Mouse (Mus musculus) monocyte, adult 2 months (primary cell): ENCODE measurements around the gene Zscan21.

Source experiments
- DNase-seq, 2 experiments: peaks; one replicate each; pipeline ENCODE4 v3.0.0; 2022; ENCODE audit warnings: low spot score in 2 of 2, low read depth in 1 of 2

Zscan21 gene

GRCm38 (mm10) chr5:138117199-138118015 lies 704 bp downstream of the Zscan21 start:
- DNase-seq = no peak

- no peak for DNase-seq
Measured at GRCm38 (mm10) chr5:138118041-138118440, 1.3 kb downstream of the Zscan21 start.

DNA sequence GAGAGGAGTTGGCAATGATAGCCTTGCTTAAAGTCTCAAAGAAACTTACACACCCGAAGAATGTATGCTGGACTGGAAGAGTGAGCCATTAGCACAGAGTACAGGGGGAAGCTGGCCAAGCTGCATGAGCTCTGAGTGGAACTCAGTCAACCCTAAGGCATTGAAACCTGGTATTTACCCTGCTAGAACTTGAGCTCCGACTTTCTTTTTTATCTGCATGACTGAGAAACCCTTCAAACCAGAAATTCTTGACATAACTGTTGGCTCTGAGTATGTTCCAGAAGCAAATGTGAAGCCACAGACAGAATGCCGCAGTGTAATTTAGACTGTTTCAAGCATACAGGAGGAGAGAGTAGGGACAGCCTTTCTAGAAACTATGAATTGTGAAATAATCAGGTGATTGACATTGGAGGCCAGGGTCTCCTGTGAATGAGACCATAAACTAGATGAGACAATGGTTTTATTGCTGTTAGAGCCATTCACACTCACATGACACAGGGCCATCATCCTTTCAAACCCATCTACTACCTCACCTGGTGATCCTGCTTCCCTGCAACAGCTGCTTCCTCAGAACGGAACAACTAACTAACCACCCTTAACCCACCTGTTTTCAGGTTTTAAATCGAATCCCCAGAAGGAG lies 15.8 kb downstream of the Zscan21 start:
- DNase-seq = no peak

DNA sequence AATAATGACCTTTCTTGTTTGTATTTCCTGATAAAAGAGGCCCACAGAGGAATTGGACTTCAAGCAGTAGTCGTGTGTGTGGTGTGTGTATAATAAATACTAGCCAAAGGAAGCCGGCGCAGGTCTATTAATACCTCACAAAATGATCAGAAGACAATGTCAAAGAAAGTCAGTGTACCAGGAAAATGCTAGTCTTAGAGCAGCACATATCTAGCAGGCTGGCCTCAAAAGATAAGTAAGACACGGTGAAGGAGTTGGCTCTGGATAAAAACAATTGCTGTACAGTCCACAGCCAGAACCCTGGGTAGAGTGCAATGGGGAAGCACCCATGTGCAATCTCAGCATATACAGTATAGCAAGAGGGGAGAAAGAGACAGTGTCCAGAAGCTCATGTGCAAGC lies 20.6 kb downstream of the Zscan21 start:
- no peak for DNase-seq

DNA sequence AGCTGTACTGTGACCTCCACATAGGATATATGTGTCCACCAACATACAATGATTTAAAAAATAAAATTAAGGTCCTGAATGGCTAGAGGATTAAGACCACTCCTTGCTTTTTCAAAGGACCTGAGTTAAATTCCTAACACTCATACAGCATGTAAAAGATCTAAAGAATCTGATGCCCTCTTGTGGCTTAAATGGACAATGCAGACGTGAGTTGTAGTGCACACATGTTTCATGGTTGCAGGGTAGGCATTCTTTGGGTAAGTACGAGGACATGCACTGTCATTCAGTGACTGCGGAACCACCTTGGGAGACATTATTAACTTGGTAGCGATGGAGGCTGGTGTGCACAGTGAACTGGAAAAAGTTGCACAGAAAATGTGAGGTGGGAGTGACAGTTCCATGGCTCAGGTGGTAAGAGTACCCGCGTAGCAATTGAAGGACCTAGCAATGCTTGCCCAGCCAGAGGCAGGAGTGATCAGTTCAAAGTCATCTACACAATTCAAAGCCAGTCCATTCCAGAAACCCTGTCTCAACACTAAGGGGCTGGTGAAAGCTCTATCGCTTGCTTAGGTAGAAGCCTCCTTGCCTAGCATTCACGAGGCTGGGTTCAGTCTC lies 21.3 kb downstream of the Zscan21 start:
- DNase-seq = no peak

DNA sequence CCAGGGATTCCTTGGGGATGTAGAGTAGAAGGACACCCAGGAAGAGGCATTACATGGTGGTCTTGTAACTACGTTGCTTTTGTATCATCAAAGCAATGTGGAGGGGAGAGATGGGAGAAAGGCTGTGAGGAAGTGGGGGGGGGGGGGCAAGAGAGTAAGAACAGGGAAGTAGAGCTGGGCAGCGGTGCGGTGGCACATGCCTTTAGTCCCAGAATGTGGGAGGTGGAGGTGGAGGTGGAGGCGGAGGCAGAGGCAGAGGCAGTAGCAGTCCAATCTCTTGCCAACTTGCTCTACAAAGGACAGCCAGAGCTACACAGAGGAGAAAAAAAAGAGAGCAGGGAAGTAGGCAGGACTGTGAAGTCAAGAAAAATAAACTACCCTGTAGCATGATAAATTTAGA lies 21.9 kb downstream of the Zscan21 start:
- no peak for DNase-seq

GRCm38 (mm10) chr5:138154390-138154789 lies 37.7 kb downstream of the Zscan21 start:
- no peak for DNase-seq

DNA sequence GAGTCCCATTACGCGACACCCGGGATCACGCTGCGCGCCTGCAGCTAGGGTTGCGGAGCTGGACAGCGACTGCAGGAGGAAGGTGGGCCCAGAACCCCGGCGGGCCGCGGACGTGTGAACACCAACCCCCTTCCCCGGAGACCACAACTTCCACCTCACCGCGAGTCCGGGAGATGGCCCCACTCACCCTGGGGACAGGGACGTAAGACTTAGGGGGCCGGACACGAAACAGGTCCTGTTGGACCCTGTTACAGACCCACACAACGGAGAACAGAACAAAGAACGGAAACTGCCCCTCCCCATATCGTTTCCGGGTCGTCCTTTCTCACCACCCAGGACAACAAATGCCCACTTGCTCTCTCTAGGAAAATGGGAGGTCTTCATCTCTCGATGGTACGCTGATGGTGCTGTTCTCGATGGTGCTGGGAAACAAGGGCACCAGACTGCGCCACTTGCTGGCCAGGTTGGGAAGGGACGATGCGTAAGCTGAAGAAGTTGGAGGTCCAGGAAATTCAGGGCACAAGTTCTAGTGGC lies 38.8 kb downstream of the Zscan21 start, which contains the start of gene Zfp113:
Gene Zfp113 (minus strand): TSS at position 302 of the 534 bp plus-strand sequence.
- peak; percentile 58 to 62 for DNase-seq

- no peak for DNase-seq
Measured at GRCm38 (mm10) chr5:138160224-138160762, 43.6 kb downstream of the Zscan21 start.

DNA sequence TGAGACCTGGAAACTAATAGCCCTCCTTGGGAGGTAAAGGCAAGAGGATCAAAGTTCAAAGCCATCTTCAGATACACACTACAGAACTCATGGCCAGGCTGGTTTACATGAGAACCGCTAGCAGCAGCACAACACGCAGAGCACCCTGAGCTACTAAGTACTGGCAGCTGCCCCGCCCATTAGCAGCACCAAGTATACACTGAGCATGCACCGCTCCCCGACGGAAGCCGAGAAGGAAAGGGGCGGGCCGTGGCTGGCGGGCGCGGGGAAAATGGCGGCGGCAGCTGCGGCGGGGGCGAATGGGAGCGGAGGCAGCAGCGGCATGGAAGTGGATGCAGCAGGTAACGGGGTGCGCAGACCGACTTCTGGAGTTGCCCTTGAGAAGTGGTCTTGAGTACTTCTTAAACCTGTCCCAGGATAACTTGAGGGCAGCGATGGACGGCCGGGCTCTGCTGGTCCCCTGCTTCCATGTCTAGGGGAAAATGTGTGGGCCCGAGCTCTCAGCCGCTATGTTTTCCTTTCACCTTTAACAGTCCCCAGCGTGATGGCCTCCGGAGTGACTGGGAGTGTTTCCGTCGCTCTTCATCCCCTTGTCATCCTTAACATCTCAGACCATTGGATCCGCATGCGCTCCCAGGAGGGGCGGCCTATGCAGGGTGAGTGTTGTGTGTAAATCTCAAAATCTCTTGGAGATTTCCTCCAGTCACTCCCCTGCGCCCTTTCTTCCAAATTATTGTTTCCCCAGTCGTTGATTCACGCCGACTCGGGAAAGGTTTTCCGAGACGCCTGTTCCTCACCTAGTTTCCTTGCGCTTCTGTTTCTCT lies 44.4 kb downstream of the Zscan21 start, which contains the start of gene Cops6:
Gene Cops6 (plus strand): TSS at position 230 of the 824 bp plus-strand sequence.
- peak; percentile 76 to 88 for DNase-seq

DNA sequence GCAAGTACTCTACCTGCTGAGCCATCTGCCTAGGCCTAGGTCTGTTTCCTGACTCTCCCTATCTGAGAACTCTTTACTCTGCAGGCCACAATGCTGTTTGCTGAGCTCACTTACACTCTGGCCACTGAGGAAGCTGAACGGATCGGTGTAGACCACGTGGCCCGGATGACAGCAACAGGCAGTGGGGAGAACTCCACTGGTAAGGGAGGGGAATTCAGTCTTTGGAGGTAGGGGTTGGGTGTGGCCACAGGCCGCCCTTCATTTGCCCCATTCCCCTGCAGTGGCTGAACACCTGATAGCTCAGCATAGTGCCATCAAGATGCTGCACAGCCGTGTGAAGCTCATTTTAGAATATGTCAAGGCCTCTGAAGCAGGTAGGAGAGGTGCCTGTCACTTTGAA lies 46.3 kb downstream of the Zscan21 start:
- DNase-seq = no peak

GRCm38 (mm10) chr5:138163610-138164009 lies 46.9 kb downstream of the Zscan21 start:
- no peak for DNase-seq

DNA sequence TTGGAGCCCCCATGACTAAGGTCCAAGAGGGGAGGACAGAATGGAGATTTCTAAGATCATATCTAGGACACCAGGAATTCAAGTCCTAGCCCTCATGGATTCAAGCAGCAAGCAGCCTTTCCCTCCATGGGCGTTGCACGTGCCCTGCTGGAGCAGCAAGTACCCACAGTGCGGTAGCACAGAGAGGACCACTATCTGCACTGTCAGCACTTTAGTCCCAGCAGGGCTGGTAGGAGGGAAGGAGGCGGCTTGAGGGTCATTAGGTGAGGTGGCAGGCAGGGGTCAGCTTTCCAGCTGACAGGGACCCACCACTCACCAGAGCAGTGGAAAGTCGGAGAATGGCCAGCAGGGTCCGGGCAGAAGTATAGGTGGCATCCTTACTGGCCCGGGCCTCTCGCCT lies 48.9 kb downstream of the Zscan21 start:
- no peak for DNase-seq

DNA sequence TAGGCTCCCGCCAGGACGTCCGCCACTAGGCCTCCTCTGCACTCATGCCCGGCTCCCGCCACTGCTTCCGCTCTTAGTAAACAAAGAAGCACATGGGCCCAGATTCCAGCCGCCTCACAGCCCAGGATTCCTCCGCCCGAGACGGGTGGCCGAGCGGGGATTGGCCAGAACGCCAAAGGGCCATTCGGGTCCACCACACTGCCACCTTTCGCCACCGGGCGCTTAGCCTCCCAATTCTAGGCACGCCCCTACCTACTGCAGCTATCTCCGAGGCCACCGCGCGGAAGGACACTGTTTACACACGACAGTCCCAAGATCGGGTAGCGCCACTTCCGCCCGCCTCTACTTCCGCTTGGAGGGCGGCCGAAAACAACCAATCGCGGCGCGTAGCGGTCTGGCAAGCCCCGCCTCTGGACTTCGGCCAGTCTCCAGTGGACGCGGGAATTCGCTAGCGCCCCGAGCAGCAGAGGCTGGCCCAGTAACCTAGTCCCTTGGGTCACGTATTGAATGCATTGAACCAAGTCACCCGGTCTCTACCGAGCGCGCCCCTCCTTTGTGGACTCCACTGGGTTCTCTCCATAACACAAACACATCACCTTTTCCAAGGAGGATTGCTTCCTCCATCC lies 54.3 kb downstream of the Zscan21 start:
- DNase-seq = peak; percentile 86 to 89

- DNase-seq = peak; percentile 95 to 97
Measured at GRCm38 (mm10) chr5:138171695-138172491, 55.2 kb downstream of the Zscan21 start, which contains the start of the genes Ap4m1 and Mcm7. TSS of gene Ap4m1 (plus strand) at chr5:138172002. TSS of gene Mcm7 (minus strand) at chr5:138172422.

- no peak for DNase-seq
Measured at GRCm38 (mm10) chr5:138173217-138173616, 56.5 kb downstream of the Zscan21 start.
